Mouse (Mus musculus) right cerebral cortex, postnatal 36 days (tissue): ENCODE results near the gene Mllt3.
A peak's percentile ranks its signal among the peaks of the same experiment; 100 is the strongest.

ENCODE experiments used
- DNase-seq, 2 experiments: peaks; one replicate each; pipeline ENCODE4 v3.0.0; 2022; ENCODE audit warnings: low spot score in 2 of 2, mixed read lengths in 1 of 2

The Mllt3 gene

DNA sequence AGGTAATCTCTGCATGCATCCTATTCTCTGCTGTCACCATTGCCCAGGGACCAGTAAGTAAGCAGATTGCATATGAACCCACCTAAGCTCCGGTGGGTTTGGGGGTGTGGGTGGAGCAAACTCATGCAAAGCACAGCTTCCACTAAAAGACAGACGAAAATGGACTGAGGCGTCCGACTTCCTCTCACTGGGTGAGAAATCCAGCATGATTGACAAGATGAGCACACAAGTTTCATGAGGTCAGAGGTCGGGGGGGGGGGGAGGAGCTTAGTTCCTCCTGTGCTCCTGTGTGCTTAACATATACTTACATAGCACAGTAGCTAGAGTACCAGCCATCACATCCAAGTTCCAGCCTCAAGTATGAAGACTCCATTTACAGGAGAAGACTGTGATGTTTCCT is 206.8 kb downstream of the Mllt3 start:
- DNase-seq: no peak

DNA sequence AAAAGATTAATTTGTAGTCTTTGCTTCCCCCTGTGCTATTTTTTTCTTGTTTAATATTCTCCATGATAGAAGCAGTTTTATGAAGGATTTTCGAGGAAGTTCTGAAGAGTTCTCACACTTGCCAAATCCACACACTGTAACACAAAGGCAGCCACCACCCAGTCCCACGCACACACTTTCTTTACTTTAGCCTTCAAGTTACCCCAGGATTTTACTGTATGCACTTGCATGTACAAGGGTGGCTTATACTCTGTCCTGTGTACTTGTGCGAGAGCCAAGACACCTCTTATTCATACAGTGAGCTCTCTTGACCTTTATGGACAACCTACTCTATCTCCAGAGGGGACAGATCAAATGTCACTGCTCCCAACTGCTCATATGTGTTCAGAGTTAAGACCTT is 209.5 kb downstream of the Mllt3 start:
- DNase-seq: no peak

DNA sequence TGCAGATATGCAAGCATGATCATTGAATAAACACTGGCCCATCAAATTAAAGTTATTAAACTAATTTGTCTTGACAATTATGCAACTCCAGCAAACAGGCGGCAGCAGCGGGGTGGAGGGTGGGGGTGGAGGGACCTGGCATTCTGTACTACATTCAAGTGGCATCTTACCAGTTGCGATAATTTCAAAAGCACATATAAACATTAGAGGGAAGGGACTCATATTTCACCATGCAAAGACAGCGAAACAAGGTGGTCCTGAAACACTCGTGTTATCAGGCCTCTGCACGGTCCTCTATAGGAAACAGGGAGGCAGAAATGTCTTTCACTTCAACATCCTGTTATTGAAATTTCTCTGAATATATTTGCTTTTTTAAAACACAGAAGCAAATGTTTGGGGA is 210.0 kb downstream of the Mllt3 start:
- no peak for DNase-seq

DNA sequence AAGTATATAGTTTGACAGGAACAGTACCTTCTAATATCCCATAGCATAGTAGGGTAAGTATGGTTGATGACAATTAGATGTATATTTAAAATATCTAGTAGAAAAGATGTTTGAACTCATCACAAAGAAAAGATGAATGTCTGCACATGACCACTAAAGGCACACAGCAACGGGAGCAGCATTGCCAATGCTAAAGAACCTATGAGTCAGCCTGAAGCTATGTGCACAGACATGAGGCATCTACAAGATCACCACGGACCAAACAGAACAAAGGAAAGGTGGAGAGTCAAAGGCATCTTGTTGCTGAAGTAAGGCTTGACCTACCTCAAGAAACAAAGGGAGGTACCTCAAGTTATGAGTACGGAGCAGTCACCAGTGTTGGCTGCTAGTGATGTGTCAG is 212.3 kb downstream of the Mllt3 start:
- no peak for DNase-seq

DNA sequence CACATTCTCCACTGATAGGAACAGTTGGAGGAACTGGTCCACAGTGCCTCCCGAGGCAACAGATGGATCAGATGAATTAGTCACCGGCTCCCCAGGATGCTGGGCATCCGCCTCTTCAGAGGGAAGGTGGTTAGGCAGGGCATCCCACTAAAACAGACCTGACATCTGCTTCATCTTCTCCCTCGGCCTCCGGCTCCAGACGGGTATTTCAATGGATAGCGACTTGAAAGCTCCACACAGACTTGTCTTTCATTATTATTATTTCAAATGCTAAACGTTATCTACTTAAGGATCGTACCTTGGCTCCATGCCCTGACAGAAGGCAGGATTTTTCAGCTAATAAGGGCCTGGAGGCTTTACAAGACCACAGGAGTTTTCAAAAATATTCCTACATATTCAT is 214.0 kb downstream of the Mllt3 start:
- DNase-seq: peak in 1 of 2 experiments; percentile 16

DNA sequence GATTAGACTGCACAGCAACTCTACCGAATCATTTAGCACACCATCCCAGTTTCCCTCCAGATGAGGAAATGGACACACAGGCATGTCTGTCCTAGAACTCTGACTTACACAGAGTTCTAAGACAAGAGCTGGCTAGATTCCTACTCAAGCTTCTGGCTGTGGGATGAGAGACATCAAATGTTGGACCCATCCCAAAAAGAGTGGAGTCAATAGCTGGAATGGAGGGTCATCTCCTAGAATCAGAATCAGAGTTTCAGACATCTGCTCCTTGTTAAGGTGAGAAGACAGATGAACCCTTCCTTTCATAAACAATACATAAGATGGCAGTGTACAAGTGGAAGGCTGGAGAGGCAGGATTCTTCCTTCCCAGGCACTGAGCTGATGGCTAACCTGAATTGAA is 214.9 kb downstream of the Mllt3 start:
- DNase-seq: no peak

DNA sequence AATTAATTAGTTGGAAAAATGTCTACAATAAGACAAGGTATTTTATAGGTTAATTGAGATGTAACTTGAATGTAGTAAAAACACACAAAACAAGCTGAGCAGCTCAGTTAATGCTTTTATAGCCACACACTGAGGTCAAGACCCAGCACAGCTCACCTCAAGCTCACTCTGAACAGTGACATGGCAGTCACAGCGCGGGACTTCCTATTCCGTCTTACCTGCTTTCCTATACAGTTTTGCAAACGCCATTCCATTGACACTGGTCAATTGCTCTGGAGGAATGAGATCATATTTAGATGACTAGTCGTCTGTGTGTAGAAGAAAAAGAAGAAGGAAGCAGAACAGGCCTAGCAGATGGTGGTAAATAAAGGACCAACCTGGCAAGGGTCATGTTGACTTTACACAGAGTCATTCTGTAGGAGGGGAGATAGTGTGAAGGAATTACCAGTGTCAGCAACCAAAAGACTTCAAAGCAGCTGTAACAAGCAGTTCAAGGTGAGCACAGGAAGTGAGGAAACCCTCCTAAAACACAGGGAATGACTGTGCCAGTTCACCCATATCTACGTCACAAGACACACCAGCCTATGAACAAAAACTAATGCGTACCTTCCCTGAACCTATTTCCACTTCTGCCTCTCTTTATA is 217.6 kb downstream of the Mllt3 start:
- no peak for DNase-seq

DNA sequence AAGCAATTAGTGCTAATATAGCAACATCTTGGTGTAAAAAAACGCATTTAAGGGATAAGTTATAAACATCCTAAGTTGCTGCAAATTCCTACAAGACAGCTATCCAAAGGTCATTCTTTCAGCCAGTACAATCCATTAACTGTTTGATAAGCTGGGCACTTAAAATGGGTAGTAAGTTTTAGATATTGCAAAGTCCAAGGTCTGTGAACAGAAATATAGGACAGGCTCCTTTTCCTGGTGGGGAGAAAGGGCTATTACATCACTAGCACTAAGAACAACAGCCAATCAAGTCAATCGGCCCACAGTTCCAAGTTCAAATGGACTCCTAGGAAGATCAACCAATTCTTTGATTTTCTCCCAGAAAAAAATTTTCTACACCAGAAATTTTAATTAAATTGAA is 221.3 kb downstream of the Mllt3 start:
- DNase-seq: no peak

DNA sequence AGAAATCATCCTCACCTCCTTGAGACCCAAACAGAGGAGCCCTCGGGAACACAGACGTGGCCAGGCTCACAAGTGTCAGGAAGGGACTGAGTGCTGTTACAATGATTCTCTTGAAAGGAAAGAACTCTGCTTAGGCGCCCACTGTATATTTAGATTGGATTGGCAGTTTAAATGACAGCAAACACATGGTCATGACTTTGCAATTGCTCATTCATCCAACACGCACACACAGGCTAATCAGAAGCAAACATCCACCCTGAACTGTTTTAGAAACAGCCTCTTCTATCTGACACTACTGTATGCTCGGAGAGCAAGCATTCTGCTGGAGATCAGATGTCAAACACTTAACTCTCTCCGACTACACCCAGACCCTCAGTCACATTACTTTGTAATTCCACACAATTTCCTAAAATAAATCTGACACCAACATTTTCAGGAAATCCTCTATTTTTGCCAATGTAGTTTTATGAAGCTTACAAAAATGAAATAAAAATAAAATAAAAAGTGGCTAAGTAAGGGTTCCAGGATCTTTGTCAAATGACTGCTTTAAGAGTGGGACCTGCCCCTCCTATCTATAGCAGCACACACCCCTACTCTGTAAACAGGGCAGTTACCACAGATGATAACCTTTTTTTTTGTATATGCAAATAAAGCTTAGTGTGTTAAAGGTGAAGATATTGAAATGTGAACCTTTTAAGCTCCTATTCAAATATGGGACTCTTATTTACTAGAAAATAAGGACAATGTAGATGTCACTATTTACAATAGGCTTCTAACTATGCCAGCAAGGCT is 226.8 kb downstream of the Mllt3 start:
- DNase-seq: no peak

DNA sequence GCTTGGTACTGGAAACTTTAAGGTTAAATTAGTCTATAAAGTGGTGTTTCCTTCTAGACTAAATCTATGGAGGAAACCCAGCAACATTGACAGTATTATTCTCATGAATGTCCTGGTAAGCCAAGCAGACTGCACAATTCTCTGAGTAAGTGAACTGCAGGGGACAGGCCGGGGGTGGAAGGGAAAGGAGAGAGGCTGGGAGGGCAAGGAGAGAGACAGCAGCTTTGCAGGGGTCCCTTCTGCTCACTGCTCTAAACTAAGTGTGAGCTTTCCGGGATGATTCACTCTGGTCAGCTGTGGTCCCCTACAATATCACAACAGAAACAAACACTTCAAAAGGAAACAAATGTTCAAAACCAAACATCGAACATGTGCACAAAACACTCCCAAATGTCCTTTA is 228.6 kb downstream of the Mllt3 start:
- DNase-seq: no peak

DNA sequence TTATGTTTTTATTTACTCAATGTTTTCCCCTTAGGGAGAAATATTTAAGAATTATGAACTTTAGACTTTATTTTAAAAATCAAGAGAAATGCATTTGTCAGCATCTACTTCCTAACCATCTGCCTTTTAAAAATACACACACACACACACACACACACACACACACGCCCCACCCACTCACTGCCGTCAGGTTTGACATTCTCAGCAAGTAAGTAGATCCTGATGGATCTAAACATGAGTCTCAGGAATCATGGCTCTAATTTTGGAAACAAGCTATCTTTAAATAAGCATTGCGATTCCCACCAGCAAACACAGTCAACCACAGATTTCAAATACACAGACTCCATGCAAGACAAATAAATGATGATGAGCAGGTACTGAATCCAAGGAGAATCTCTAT is 229.9 kb downstream of the Mllt3 start:
- DNase-seq: peak; percentile 32 to 33

DNA sequence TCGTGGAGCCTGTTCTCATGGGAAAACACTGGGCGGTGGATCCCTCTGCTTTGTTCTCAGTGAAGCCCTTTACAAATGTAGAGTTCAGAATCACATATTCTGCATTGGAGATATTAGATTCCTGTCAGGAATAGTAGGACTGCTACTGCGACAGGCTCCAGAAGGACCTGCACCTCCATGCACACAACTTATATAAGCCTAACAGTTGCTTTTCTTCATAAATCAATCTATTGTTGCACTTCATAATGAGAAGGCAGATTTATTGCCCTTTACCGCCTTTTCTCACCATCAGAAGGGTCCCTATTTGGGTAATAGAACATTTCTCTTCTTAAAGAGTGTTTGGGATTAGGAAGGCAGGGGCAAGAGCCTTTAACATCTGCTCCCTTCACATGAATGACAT is 231.0 kb downstream of the Mllt3 start:
- no peak for DNase-seq

DNA sequence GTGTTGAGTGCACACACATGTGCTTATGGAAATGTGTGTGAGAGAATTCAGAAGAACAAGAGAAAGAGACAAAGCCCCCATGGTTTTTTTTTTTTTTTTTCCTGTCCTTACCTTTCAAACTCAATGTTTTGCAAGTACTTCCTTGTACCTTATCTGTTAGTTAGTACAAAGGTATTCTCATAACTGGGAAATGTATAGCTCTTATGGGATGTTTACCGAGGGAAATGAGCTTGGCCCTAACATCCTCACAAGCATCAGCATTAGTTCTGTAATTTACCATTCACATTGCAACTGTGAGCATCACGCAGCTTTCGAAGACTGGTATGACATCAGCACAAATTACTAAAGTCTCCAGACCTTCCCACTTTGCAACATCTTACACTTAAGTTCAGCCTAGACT is 231.8 kb downstream of the Mllt3 start:
- no peak for DNase-seq

DNA sequence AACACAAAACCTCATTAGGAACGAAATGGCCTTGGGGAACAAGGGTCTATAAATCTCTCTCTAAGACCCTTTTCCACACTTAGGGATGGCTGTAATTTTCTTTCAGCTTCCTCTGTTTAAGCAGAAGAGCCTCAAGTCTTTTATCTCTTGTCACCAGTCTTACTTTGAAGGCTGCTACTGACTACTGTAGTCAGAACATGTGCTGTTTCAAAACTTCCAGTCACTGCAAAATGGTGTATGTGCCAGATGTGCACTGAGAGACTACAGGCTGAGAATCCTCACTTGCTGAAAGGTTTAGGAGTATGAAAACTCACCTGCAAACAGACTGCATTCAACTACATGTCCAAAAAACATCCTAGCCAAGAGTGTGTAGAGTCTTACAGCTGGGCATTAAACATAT is 232.9 kb downstream of the Mllt3 start:
- no peak for DNase-seq

DNA sequence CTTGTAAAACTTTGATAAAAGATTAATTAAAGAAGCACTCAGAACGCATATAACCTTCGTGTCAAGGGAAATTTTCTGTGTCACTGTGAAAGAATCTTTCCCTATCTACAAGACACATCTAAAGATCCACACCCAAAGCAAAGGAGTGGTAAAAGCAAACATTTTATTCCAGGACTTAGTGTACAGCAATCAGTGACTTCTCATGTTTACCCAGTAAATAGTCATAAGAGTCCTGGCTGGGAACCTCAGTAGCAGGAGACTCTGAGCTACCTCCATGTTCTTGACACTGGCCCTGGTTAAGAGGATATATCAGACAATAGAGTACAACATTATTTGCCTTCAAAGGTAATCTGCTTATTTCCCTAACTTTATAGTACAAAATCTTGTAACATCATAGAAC is 233.7 kb downstream of the Mllt3 start:
- DNase-seq: no peak

DNA sequence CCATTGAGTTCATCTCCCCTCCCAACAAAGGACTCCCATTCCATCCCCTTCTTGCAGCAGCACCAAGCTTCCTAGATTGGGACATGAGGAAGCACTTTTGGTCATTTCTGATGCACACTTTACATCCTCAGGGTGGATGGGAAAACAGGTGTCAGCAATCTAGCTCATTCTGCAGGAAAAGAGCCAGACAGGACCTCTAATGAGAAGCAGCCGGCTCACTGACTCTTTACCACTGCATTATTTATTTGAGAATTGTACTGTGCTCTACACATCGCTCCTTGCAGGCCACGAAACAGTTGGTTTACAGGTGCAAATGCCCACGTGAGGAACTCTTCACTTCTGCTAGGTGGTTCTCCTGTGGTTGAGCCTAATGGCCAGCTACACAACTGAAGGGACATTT is 237.9 kb downstream of the Mllt3 start:
- DNase-seq: no peak

DNA sequence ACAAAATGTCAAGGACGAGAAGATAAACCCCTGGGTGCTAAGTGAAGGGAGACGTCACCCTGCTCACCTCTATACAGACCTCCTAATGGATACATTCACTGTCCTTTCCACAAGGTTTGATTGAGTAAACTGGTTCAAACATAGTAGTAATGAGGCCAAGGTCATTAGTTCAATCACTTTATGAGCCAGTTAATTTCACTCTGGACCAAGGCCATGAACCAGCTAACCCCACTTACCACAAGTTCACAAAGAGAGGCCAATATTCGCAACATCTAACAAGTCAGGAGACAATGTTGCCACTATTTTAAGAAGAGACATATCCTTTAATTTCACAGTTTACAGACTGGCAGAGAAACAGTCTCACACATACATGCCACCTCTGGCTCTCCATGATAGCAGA is 238.9 kb downstream of the Mllt3 start:
- DNase-seq: no peak

DNA sequence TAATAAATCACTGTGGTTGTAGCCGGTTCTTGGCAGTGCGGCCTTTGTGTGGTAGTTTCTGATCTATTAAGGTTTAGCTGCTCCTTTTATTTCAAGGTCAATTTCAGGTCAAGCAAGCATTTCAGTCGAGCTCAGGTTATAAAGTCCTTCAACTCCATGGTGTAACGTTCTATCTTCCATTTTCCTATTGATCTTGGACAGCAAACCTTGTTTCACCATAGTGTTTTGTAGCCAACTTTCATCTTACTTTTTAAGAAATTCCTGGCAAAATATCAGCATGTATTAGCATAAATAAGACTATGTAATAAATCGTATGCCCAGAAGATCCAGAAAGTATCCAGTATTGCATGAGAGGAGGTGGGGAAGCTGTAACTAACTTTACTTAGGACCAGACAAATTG is 240.7 kb downstream of the Mllt3 start:
- DNase-seq: no peak

DNA sequence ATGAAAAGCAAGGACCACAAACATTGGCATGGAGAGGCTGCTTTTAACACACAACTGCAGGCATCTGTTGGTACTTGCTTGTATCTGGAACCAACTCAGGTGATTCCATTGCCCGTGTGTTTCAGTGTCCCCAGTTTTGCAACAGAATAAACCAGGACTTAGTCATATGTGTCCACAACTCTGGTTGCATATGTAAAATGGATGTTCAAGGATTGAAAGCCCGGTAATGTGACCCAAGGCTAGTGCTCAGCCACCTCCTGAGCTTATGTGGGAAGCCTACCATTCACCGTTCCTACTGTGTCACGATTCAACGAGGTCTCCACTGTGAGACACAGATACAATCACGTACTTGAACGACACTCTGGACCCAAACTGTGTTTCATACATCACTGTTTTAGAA is 243.7 kb downstream of the Mllt3 start:
- no peak for DNase-seq

DNA sequence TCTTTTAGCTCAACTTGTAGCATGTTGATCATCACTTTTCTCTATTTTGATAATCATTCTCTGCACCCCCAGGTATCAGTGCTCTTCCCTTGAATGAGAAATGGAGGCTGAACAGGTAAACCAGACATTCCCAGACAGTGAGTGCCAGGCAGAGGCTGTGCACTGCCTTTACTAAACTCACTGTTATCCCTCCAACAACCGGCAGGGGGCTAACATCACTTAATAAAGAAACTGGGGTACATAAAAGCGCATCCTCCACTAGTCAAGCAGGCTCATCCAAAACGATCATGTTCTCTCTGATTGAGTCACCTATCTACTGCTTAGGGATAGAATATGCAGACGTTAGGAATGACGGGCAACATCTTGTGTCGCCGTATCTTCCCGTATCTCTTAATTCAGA is 244.5 kb downstream of the Mllt3 start:
- no peak for DNase-seq

DNA sequence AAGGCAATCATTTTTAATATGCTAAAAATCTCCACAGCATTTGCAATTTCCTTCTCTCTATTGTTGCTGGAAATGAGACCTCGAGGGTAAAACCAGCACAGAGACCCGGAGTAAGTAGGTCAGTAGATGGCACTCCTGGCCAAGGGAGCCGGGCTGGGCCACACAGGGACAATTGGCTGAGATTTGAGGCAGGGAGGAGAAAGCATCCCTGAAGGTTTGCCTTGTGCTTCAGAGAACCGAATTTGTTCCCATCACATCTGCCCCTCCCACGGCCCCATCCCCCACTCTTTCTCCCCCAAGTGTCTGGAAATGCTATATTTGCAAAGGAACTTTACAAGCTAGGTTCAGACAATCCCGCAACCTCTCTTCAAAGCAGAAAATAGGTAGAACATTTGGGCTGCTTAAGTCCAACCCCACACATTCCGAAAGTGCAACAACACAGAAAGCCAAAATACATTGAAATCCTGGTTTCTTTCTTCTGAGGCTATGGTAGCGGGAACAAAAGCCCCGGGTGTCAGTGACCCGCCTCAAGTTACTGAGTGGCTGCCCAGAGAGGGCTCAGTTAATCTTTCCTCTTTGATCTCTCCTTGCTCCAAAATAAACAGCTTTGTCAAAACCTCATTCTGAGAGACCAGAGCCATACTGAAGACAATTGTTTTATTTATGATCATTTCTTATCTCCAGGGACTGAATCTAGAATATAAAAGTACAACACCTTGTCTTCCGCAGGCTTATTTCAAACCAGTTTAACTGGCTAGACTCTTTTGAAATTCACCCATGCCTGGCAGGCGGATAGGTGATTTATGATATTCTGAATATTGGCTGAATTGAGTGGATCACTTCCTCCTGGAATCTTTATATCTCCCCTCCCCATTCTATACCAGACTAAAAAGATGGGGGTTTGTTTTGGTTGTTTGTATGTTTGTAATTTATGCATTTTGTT is 247.8 kb downstream of the Mllt3 start:
- DNase-seq: peak; percentile 27 to 61

DNA sequence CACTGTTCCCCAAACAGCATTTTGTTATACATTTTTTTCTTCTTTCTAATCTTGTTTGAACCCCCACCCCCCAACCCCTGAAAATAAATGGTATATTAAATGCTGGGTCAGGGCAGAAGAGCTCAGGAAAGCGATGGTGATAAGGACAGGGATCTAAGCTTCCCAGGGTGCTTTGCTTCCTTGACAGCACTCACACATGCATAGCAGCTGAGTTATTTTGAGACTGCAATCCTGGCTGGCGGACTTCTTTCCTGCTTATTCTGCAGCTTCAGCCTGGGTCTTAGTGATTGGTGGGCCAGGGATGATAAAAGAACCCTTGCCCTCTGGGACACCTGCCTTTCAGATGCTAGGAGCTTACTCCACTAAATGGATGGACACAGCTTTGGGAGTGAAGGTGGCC is 249.4 kb downstream of the Mllt3 start:
- no peak for DNase-seq

DNA sequence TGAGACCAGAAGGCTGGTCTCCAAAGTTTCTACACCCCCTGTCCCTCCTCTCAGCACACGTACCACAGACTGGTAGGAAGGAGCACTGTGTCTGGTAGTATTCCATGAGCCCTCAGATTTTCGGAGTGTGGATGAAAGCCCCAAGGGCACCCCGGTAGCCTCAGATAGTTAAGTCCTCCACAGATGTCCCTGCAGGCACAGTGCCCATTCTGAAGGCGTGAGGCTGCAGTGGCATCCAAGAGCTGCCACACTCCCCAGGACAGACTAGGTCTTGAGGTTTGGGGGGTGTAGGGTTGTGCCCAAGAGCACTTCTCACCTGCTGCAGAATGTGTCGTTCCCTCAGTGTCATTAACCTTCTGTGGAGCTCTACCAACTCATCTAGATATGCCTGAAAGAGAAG is 251.2 kb downstream of the Mllt3 start:
- no peak for DNase-seq
